Mouse (Mus musculus) liver, postnatal 0 days (tissue): Measurements from ENCODE around the gene Akt1s1. TPM values are rescaled to one million over a fixed set of nuclear protein-coding genes. Genes with fewer than 3 reads are reported as not detected.

ENCODE experiments used
- ATAC-seq: fragments of 200-750 bp; cut with Nextera tagmentation; 2 replicates; pipeline ENCODE4 v1.8.0; 2017; ENCODE audit warnings: mild to moderate bottlenecking, moderate library complexity
- DNase-seq: peaks from one replicate; pipeline ENCODE4 v3.0.0-alpha.2; 2016
- H3K27ac ChIP-seq: fragments of 300-500 bp; sonication (generic); 2 replicates; pipeline ENCODE4 v1.5.1; 2014; ENCODE audit warnings: antibody characterized with exemption, moderate library complexity, mild to moderate bottlenecking, low read depth
- H3K27me3 ChIP-seq: fragments of 300-500 bp; sonication (generic); 2 replicates; pipeline ENCODE4 v1.6.1; 2014; ENCODE audit warnings: low read length, control low read depth, mixed read lengths; ENCODE audit not compliant: insufficient read depth
- H3K36me3 ChIP-seq: fragments of 300-500 bp; sonication (generic); replicated peaks from 2 replicates; pipeline ENCODE4 v1.6.1; 2014; ENCODE audit warnings: mild to moderate bottlenecking, control low read depth, low read length, moderate library complexity, mixed read lengths; ENCODE audit not compliant: insufficient read depth
- H3K4me1 ChIP-seq: fragments of 300-500 bp; sonication (generic); 2 replicates; pipeline ENCODE4 v1.6.1; 2014; ENCODE audit warnings: antibody characterized with exemption, mild to moderate bottlenecking, control low read depth; ENCODE audit not compliant: insufficient read depth
- H3K4me2 ChIP-seq: fragments of 300-500 bp; sonication (generic); 2 replicates; pipeline ENCODE4 v1.6.1; 2014; ENCODE audit warnings: low read depth, mild to moderate bottlenecking, low read length, moderate library complexity, mixed read lengths
- H3K4me3 ChIP-seq: fragments of 300-500 bp; sonication (generic); 2 replicates; pipeline ENCODE4 v1.5.1; 2014; ENCODE audit warnings: low read depth, low read length
- H3K9ac ChIP-seq: fragments of 300-500 bp; sonication (generic); replicated peaks from 2 replicates; pipeline ENCODE4 v1.6.1; 2014; ENCODE audit warnings: mild to moderate bottlenecking, moderate library complexity
- H3K9me3 ChIP-seq: fragments of 300-500 bp; sonication (generic); 2 replicates; pipeline ENCODE4 v1.6.1; 2016; ENCODE audit warnings: mild to moderate bottlenecking, control low read depth, low read length, mixed read lengths
- CTCF ChIP-seq: sonication (generic); IDR thresholded peaks from 2 replicates; pipeline ENCODE4 v1.5.1; 2016; ENCODE audit warnings: antibody characterized with exemption, low read depth
- EP300 ChIP-seq: IDR thresholded peaks from 2 replicates; pipeline ENCODE4 v1.6.1; 2016; ENCODE audit warnings: antibody characterized with exemption, low read depth, mild to moderate bottlenecking
- WGBS: fragments of 180-500 bp; shearing (Covaris S2); extraction: QIAGEN DNeasy Blood & Tissue Kit; methylation state at CpG from one replicate; pipeline ENCODE4 v1.1.7; 2014; ENCODE audit not compliant: insufficient replicate concordance; 5-methylcytosine and 5-hydroxymethylcytosine counted together
- polyA plus RNA-seq: library from polyadenylated mRNA; unstranded; fragments of >200 nt; fragmentation: Nextera tagmentation; extraction: Ambion mirVana; gene quantifications from 2 replicates; pipeline ENCODE4 v1.2.1, GENCODE M21; 2015

Akt1s1 gene
- polyA plus RNA-seq, 1 experiment from 2014 or later: 38.6 TPM

DNA sequence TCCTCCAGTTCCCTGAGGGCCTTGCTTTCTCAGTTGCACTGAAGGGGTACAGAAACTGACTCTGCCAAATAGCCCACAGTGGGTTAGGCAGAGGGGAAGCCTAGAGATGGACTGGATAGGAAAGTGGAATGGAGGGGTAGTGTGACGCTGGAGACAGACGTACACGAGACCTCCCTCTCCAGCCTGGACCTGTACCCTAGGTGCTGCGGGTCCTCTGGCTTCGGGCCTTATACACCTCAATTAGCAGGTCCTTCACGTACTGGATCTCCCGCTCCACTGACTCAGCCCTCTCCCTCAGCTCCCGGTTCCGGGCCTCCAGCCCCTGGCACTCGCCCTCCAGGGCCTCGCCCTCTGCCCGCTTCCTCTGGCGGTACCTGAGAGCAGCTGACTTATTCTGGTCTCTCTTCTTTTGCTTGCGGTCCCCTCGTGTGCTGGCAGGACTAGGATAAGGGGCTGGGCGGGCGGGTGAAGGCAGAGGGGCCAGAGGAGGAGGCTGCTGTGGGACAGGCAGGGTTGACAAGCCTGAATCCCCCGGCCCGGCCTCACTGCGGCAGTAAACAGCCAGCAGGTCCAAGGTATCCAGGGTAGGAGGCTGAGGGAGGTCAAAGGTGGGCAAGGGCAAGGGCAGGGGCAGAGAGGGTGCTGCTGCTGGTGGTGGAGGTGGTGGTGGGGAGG, 36.0 kb upstream of the Akt1s1 start:
- H3K27me3 ChIP-seq: no peaks in the 10 kb centered on the region
- WGBS: 88% methylated on average over 20 of the region's 20 CpGs

DNA sequence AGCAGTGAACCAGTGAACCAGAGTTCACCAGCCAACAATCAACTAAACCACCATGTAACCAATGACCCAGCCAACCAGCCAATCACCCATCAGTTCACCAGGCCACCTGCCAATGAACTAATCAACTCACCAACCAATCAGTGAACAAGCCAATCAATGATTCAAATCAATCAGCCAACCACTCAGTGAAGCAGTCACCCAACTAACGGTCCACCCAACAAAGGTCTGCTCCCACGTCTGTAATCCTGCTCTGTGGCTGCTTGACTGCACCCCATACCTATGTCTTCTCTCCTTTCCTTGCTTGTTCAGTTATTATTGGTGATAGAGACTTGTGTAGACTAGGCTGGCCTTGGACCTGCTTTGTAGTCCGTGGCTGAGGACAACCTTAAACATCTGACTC, 34.8 kb upstream of the Akt1s1 start:
- Histone ChIP-seq H3K4me1 (peaks cover 24% of the 10 kb centered on the region), H3K9me3 (no peaks in the 10 kb centered on the region), H3K36me3 (peaks cover 21% of the 10 kb centered on the region), H3K9ac (0 out of 2 replicates have a peak overlapping the region, but pooled peaks have one; percentile 96), H3K4me3 (peak overlapping the region; percentile 86), H3K4me2 (peak overlapping the region; percentile 86), H3K27me3 (no peaks in the 10 kb centered on the region), H3K27ac (peak overlapping the region; percentile 98; the same call in 1 of the 2 replicates)
- 72% methylated on average over 3 of the region's 3 CpGs for WGBS
- ATAC-seq (peak; percentile 2), DNase-seq (peak; percentile 30)
- TF ChIP-seq EP300: no peak
- no peak for TF ChIP-seq CTCF

More for the DNA sequence above, 36.0 kb upstream of the Akt1s1 start:
- Histone ChIP-seq H3K36me3 (peaks cover 21% of the 10 kb centered on the region), H3K9ac (no peak overlapping the region), H3K4me3 (peak overlapping the region; percentile 6; the same call in 1 of the 2 replicates), H3K4me2 (peak overlapping the region; percentile 86), H3K4me1 (peaks cover 13% of the 10 kb centered on the region), H3K27ac (0 out of 2 replicates have a peak overlapping the region, but pooled peaks have one; percentile 7), H3K9me3 (no peaks in the 10 kb centered on the region)
- DNase-seq: peak; percentile 13
- ATAC-seq: no peak
- no peak for TF ChIP-seq CTCF
- no peak for TF ChIP-seq EP300

DNA sequence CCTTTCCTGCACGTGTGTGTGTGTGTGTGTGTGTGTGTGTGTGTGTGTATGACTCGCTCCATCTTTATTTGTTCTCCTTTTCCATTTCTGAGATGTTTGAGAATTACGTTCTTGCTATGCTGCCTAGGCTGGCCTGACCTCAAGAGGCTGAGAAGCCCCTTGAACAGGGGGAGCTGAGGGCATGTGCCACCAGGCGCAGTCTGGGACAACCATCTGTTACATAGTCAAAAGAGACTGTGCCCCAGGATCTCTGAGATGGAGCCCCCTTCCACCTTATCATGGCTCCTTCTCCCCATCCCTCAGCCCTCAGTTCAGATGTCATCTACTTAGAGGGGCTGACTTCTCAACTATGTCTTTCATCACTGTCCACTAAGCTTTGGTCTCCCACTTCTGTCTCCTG, 34.4 kb upstream of the Akt1s1 start:
- peak; percentile 15 for DNase-seq
- TF ChIP-seq EP300 (no peak), CTCF (no peak)
- 75% methylated on average over 4 of the region's 4 CpGs for WGBS

DNA sequence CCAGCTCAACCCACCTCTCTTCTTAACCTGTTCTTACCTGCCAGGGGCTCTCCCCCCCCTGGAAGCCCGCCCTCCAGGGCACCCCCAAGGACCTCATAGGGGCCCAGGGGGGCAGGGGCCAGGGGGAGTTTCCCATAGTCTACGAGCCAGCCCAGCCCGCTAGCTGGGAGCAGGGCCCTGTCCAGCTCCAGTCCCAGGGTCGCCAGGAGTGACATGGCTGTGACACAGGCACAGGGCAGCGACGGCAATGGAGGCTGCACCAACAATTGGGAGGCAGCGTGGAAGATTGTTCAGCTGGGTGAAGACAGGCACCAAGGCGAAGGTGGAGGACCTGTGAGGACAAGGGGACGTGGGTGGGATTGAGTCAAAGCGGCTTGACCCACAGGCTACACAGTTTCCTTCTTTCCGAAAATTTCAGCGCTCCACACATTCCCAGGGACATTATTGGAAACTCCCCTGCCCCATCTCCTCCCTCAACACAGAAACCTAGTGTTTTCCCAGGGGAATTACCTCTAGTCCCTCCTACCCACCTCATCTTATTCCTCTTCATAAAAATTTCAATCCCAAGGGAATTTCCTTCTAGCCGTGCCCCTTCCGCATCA, 33.7 kb upstream of the Akt1s1 start:
- Histone ChIP-seq H3K27ac (peak overlapping the region; percentile 98), H3K4me3 (peak overlapping the region; percentile 86), H3K4me2 (peak overlapping the region; percentile 86), H3K36me3 (peaks cover 21% of the 10 kb centered on the region), H3K9ac (peak overlapping the region; percentile 96), H3K9me3 (no peaks in the 10 kb centered on the region), H3K4me1 (peaks cover 34% of the 10 kb centered on the region), H3K27me3 (no peaks in the 10 kb centered on the region)
- ATAC-seq (no peak), DNase-seq (peak; percentile 18)
- 44% methylated on average over 14 of the region's 14 CpGs for WGBS
- no peak for TF ChIP-seq EP300
- TF ChIP-seq CTCF: no peak

More for the DNA sequence above, 34.4 kb upstream of the Akt1s1 start:
- H3K9me3 ChIP-seq: no peaks in the 10 kb centered on the region
- ATAC-seq: no peak
- H3K27ac ChIP-seq: peak overlapping the region; percentile 98
- peak overlapping the region; percentile 86 for H3K4me2 ChIP-seq
- peaks cover 21% of the 10 kb centered on the region for H3K36me3 ChIP-seq
- no peaks in the 10 kb centered on the region for H3K27me3 ChIP-seq
- H3K4me3 ChIP-seq: peak overlapping the region; percentile 86
- H3K9ac ChIP-seq: peak overlapping the region; percentile 96
- peaks cover 28% of the 10 kb centered on the region for H3K4me1 ChIP-seq

DNA sequence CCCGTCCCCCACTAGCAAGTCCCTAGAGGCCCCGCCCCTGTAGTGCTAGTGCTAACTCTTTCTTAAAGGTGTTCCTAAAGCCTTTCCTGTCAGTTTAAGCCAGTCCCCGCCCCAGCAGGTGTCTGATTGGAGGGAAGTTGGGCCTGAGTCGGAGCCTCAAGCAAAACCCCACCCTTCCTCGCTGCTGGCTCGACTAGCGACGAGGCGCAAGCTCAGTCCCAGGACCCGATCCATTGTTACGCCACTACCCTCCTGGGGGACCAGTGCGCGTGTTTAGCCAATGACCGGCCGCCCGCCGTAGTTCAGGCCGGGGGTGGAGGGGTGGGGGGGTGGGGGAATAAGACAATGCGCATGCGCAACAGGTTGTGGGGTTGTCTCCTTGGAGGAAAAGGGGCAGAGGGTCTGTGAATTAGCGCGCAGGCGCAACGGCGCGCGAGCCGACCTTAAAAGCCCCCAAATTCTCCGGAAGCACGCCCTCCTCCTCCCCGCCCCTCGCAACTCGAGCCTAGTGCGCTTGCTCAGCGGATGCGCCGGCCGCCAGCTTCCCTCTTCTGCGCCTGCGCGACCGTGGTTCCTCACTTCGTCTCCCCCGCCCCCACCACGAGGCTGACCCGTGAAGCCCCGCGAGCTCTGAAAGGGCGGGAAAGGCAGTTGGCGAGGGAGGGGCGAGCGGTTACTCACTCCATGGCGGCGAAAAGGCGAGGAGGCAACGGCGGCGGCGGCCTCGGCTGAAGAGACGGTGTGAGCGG, 32.9 kb upstream of the Akt1s1 start, which contains the start of the genes Nup62 and Il4i1:
Nup62 (plus strand) TSS at position 368 of the 749 bp plus-strand sequence.
Il4i1 (plus strand) TSS at position 667 of the 749 bp plus-strand sequence.
- Histone ChIP-seq H3K4me2 (peak within 1 kb of the TSS; percentile 86), H3K9me3 (no peaks in the 10 kb centered on the region), H3K4me3 (peak within 1 kb of the TSS; percentile 86), H3K9ac (peak within 1 kb of the TSS; percentile 96), H3K27me3 (no peaks in the 10 kb centered on the region), H3K27ac (peak within 1 kb of the TSS; percentile 98), H3K4me1 (peaks cover 42% of the 10 kb centered on the region), H3K36me3 (peaks cover 19% of the 10 kb centered on the region)
- ATAC-seq (peak; percentile 76), DNase-seq (peak; percentile 98)
- 0% methylated on average over 57 of the region's 62 CpGs for WGBS
- TF ChIP-seq CTCF (no peak; the same call in 1 of the 2 replicates), EP300 (peak; percentile 46; the same call in 1 of the 2 replicates)
